Mouse (Mus musculus): ENCODE measurements around the gene Tcta. TPM values are rescaled to one million over a fixed set of nuclear protein-coding genes. Genes with fewer than 3 reads are reported as not detected.

The Tcta gene
- polyA plus RNA-seq, 1 experiment = 13.7 TPM

- TF ChIP-seq MYOG (IDR thresholded peaks at IDR 0.05; ENCODE audit: control insufficient read depth, extremely low read depth, insufficient read length) (no peak), USF1 (IDR thresholded peaks at IDR 0.05; ENCODE audit: low read depth) (peak; percentile 97)
- Histone ChIP-seq H3K79me3 (ENCODE audit: low read depth) (peaks cover 63% of the 10 kb centered on the region), H3K27me3 (ENCODE audit: control insufficient read depth, insufficient read depth, insufficient read length) (no peaks in the 10 kb centered on the region), H3K79me2 (ENCODE audit: control insufficient read depth, insufficient read depth) (peaks cover 85% of the 10 kb centered on the region), H3ac (ENCODE audit: control insufficient read depth, insufficient read length, low read depth) (peak overlapping the region; percentile 88), H3K4me3 (ENCODE audit: insufficient read depth, poor library complexity, severe bottlenecking) (peak overlapping the region; percentile 73), H3K36me3 (ENCODE audit: control insufficient read depth, insufficient read depth) (peaks cover 22% of the 10 kb centered on the region)
Measured at GRCm38 (mm10) chr9:108307021-108307807, 1.3 kb upstream of the Tcta start.

DNA sequence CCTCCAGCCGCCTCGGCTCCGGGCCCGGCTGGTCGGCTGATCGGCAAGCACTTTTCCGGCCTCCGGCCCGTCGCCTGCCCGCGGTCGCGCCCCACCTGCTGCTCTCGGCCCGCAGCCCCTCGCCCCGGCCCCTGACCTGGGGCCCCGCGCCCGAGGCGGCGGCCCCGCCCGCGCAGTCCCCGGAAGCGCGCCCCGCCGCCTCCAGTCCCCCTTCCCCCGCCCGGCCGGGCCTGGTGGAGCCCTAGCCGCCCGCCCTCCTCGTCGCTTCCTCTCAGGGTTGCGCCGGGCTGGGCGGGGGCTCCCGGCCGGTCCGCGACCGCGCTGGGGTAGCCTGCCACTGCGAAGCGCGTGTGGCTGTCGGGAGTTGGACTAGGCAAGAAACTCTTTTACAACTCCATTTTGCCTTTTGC is 616 bp upstream of the Tcta start:
- TF ChIP-seq MYOG (IDR thresholded peaks at IDR 0.05; ENCODE audit: control insufficient read depth, extremely low read depth, insufficient read length) (no peak), MYOD1 (IDR thresholded peaks at IDR 0.05; ENCODE audit: control insufficient read depth, insufficient read length, low read depth) (no peak), CEBPB (IDR thresholded peaks at IDR 0.05; ENCODE audit: low read depth) (no peak), CTCF (IDR thresholded peaks at IDR 0.05; ENCODE audit: control insufficient read depth, insufficient read depth, insufficient read length) (no peak), FOSL1 (IDR thresholded peaks at IDR 0.05; ENCODE audit: insufficient read depth, low read length, poor library complexity, severe bottlenecking) (no peak), MAX (IDR thresholded peaks at IDR 0.05) (no peak), USF1 (IDR thresholded peaks at IDR 0.05; ENCODE audit: low read depth) (no peak)
- no peaks in the 10 kb centered on the region for H3K27me3 ChIP-seq (ENCODE audit: control insufficient read depth, insufficient read depth, insufficient read length)

GRCm38 (mm10) chr9:108305170-108305569 is 790 bp downstream of the Tcta start:
- H3K27me3 ChIP-seq (ENCODE audit: control insufficient read depth, insufficient read depth, insufficient read length) = no peaks in the 10 kb centered on the region
- peak overlapping the region; percentile 94 for H3ac ChIP-seq (ENCODE audit: control insufficient read depth, insufficient read length, low read depth)
- H3K79me3 ChIP-seq (ENCODE audit: low read depth) = peaks cover 42% of the 10 kb centered on the region
- no peak for TF ChIP-seq MYOG (IDR thresholded peaks at IDR 0.05; ENCODE audit: control insufficient read depth, extremely low read depth, insufficient read length)
- no peak for TF ChIP-seq USF1 (IDR thresholded peaks at IDR 0.05; ENCODE audit: low read depth)
- TF ChIP-seq MAX (IDR thresholded peaks at IDR 0.05) = no peak
- TF ChIP-seq MYOD1 (IDR thresholded peaks at IDR 0.05; ENCODE audit: control insufficient read depth, insufficient read length, low read depth) = no peak
- no peak for TF ChIP-seq FOSL1 (IDR thresholded peaks at IDR 0.05; ENCODE audit: insufficient read depth, low read length, poor library complexity, severe bottlenecking)
- TF ChIP-seq CTCF (IDR thresholded peaks at IDR 0.05; ENCODE audit: control insufficient read depth, insufficient read depth, insufficient read length) = no peak
- no peak for TF ChIP-seq CEBPB (IDR thresholded peaks at IDR 0.05; ENCODE audit: low read depth)
- H3K79me2 ChIP-seq (ENCODE audit: control insufficient read depth, insufficient read depth) = peaks cover 64% of the 10 kb centered on the region
- H3K4me3 ChIP-seq (ENCODE audit: insufficient read depth, poor library complexity, severe bottlenecking) = peak overlapping the region; percentile 83
- H3K36me3 ChIP-seq (ENCODE audit: control insufficient read depth, insufficient read depth) = peaks cover 22% of the 10 kb centered on the region

More for the DNA sequence above, 616 bp upstream of the Tcta start:
- H3K4me3 ChIP-seq (ENCODE audit: insufficient read depth, poor library complexity, severe bottlenecking) = peak overlapping the region; percentile 73
- peaks cover 56% of the 10 kb centered on the region for H3K79me3 ChIP-seq (ENCODE audit: low read depth)
- peak overlapping the region; percentile 88 for H3ac ChIP-seq (ENCODE audit: control insufficient read depth, insufficient read length, low read depth)
- H3K79me2 ChIP-seq (ENCODE audit: control insufficient read depth, insufficient read depth) = peaks cover 78% of the 10 kb centered on the region
- H3K36me3 ChIP-seq (ENCODE audit: control insufficient read depth, insufficient read depth) = peaks cover 22% of the 10 kb centered on the region

DNA sequence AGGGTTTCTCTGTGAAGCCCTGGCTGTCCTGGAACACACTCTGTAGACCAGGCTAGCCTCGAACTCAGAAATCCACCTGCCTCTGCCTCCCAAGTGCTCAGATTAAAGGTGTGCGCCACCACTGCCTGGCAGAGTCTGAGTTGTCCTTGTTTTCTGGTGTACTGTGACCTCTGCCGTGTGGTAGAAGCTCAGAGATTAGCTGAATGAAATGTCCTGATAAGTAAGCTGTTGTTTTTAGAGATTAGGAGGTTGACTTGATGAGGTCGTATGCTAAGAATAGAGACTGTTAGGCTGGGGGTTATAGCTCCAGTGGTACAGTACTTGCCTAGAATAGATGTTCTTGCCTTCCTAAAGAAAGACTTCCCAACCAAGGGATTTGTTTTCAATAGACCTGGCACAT is 1.2 kb downstream of the Tcta start:
- peaks cover 60% of the 10 kb centered on the region for H3K79me2 ChIP-seq (ENCODE audit: control insufficient read depth, insufficient read depth)
- peak overlapping the region; percentile 83 for H3K4me3 ChIP-seq (ENCODE audit: insufficient read depth, poor library complexity, severe bottlenecking)
- H3K36me3 ChIP-seq (ENCODE audit: control insufficient read depth, insufficient read depth) = peaks cover 22% of the 10 kb centered on the region
- no peak overlapping the region for H3ac ChIP-seq (ENCODE audit: control insufficient read depth, insufficient read length, low read depth)
- H3K27me3 ChIP-seq (ENCODE audit: control insufficient read depth, insufficient read depth, insufficient read length) = no peaks in the 10 kb centered on the region
- peaks cover 38% of the 10 kb centered on the region for H3K79me3 ChIP-seq (ENCODE audit: low read depth)
- TF ChIP-seq USF1 (IDR thresholded peaks at IDR 0.05; ENCODE audit: low read depth) (no peak), FOSL1 (IDR thresholded peaks at IDR 0.05; ENCODE audit: insufficient read depth, low read length, poor library complexity, severe bottlenecking) (no peak), MYOG (IDR thresholded peaks at IDR 0.05; ENCODE audit: control insufficient read depth, extremely low read depth, insufficient read length) (no peak), CEBPB (IDR thresholded peaks at IDR 0.05; ENCODE audit: low read depth) (no peak), MAX (IDR thresholded peaks at IDR 0.05) (no peak), MYOD1 (IDR thresholded peaks at IDR 0.05; ENCODE audit: control insufficient read depth, insufficient read length, low read depth) (no peak), CTCF (IDR thresholded peaks at IDR 0.05; ENCODE audit: control insufficient read depth, insufficient read depth, insufficient read length) (no peak)

GRCm38 (mm10) chr9:108301853-108302252 is 4.1 kb downstream of the Tcta start:
- Histone ChIP-seq H3K36me3 (ENCODE audit: control insufficient read depth, insufficient read depth) (peaks cover 16% of the 10 kb centered on the region), H3K4me3 (ENCODE audit: insufficient read depth, poor library complexity, severe bottlenecking) (no peak overlapping the region), H3K79me3 (ENCODE audit: low read depth) (peaks cover 9% of the 10 kb centered on the region), H3K79me2 (ENCODE audit: control insufficient read depth, insufficient read depth) (peaks cover 31% of the 10 kb centered on the region), H3K27me3 (ENCODE audit: control insufficient read depth, insufficient read depth, insufficient read length) (no peaks in the 10 kb centered on the region), H3ac (ENCODE audit: control insufficient read depth, insufficient read length, low read depth) (no peak overlapping the region)
- TF ChIP-seq CTCF (IDR thresholded peaks at IDR 0.05; ENCODE audit: control insufficient read depth, insufficient read depth, insufficient read length) = no peak
